Mouse (Mus musculus): ENCODE results near the gene Cap2. TPM values are rescaled to one million over a fixed set of nuclear protein-coding genes. Genes with fewer than 3 reads are reported as not detected.

Gene Cap2
- polyA plus RNA-seq, 1 experiment from 2014 or later, result 0.47 TPM

GRCm38 (mm10) chr13:46611033-46611432, 109.4 kb downstream of the Cap2 start:
- no peak overlapping the region for H3K4me3 ChIP-seq (ENCODE audit: low read depth, low read length)
- no peak for ATAC-seq
- 73% methylated on average over 3 of the region's 3 CpGs for WGBS (ENCODE audit: insufficient replicate concordance)
- no peak overlapping the region for H3K4me2 ChIP-seq (ENCODE audit: low read depth, low read length)
- no peak for DNase-seq
- H3K9ac ChIP-seq (replicated peaks), result no peak overlapping the region
- no peaks in the 10 kb centered on the region for H3K27me3 ChIP-seq (ENCODE audit: insufficient read depth, low read length)
- H3K9me3 ChIP-seq (ENCODE audit: low read length), result no peaks in the 10 kb centered on the region
- no peak for TF ChIP-seq CTCF (IDR thresholded peaks at IDR 0.05; ENCODE audit: low read depth)
- no peak for TF ChIP-seq EP300 (IDR thresholded peaks at IDR 0.05; ENCODE audit: low read depth)
- H3K4me1 ChIP-seq (ENCODE audit: insufficient read depth), result no peaks in the 10 kb centered on the region
- no peak overlapping the region for H3K27ac ChIP-seq (ENCODE audit: low read depth)
- no peaks in the 10 kb centered on the region for H3K36me3 ChIP-seq (replicated peaks; ENCODE audit: insufficient read depth, low read length)

- no peak for TF ChIP-seq CTCF (IDR thresholded peaks at IDR 0.05; ENCODE audit: low read depth)
- no peak for TF ChIP-seq EP300 (IDR thresholded peaks at IDR 0.05; ENCODE audit: low read depth)
- no peak for ATAC-seq
These were observed 112.1 kb downstream of the Cap2 start for GRCm38 (mm10) chr13:46613694-46614272.

GRCm38 (mm10) chr13:46616673-46617362, 115.2 kb downstream of the Cap2 start:
- Histone ChIP-seq H3K4me3 (ENCODE audit: low read depth, low read length) (no peak overlapping the region), H3K4me2 (ENCODE audit: low read depth, low read length) (peak overlapping the region; percentile 24), H3K36me3 (replicated peaks; ENCODE audit: insufficient read depth, low read length) (no peaks in the 10 kb centered on the region), H3K9me3 (ENCODE audit: low read length) (no peaks in the 10 kb centered on the region), H3K27ac (ENCODE audit: low read depth) (peak overlapping the region; percentile 84), H3K4me1 (ENCODE audit: insufficient read depth) (peaks cover 4% of the 10 kb centered on the region), H3K9ac (replicated peaks) (no peak overlapping the region), H3K27me3 (ENCODE audit: insufficient read depth, low read length) (no peaks in the 10 kb centered on the region)
- TF ChIP-seq CTCF (IDR thresholded peaks at IDR 0.05; ENCODE audit: low read depth), result no peak
- no peak for TF ChIP-seq EP300 (IDR thresholded peaks at IDR 0.05; ENCODE audit: low read depth)
- DNase-seq (peak; percentile 66), ATAC-seq (peak; percentile 83)
- WGBS (ENCODE audit: insufficient replicate concordance), result 68% methylated on average over 19 of the region's 19 CpGs

More at GRCm38 (mm10) chr13:46613694-46614272, 112.1 kb downstream of the Cap2 start:
- Histone ChIP-seq H3K4me2 (ENCODE audit: low read depth, low read length) (no peak overlapping the region), H3K27ac (ENCODE audit: low read depth) (no peak overlapping the region), H3K9me3 (ENCODE audit: low read length) (no peaks in the 10 kb centered on the region), H3K36me3 (replicated peaks; ENCODE audit: insufficient read depth, low read length) (no peaks in the 10 kb centered on the region), H3K9ac (replicated peaks) (no peak overlapping the region), H3K4me1 (ENCODE audit: insufficient read depth) (no peaks in the 10 kb centered on the region), H3K4me3 (ENCODE audit: low read depth, low read length) (no peak overlapping the region), H3K27me3 (ENCODE audit: insufficient read depth, low read length) (no peaks in the 10 kb centered on the region)
- 44% methylated on average over 6 of the region's 6 CpGs for WGBS (ENCODE audit: insufficient replicate concordance)
- no peak for DNase-seq

GRCm38 (mm10) chr13:46619633-46620032, 118.0 kb downstream of the Cap2 start:
- peak overlapping the region; percentile 44 for H3K4me2 ChIP-seq (ENCODE audit: low read depth, low read length)
- H3K4me3 ChIP-seq (ENCODE audit: low read depth, low read length), result no peak overlapping the region
- H3K9me3 ChIP-seq (ENCODE audit: low read length), result no peaks in the 10 kb centered on the region
- TF ChIP-seq CTCF (IDR thresholded peaks at IDR 0.05; ENCODE audit: low read depth) (no peak), EP300 (IDR thresholded peaks at IDR 0.05; ENCODE audit: low read depth) (no peak)
- H3K27ac ChIP-seq (ENCODE audit: low read depth), result 0 out of 2 replicates have a peak overlapping the region, but pooled peaks have one; percentile 22
- H3K36me3 ChIP-seq (replicated peaks; ENCODE audit: insufficient read depth, low read length), result no peaks in the 10 kb centered on the region
- ATAC-seq, result peak; percentile 41
- no peak overlapping the region for H3K9ac ChIP-seq (replicated peaks)
- no peaks in the 10 kb centered on the region for H3K27me3 ChIP-seq (ENCODE audit: insufficient read depth, low read length)
- WGBS (ENCODE audit: insufficient replicate concordance), result 28% methylated on average over 11 of the region's 11 CpGs
- DNase-seq, result peak; percentile 56
- H3K4me1 ChIP-seq (ENCODE audit: insufficient read depth), result peaks cover 4% of the 10 kb centered on the region

GRCm38 (mm10) chr13:46620964-46621757, 119.5 kb downstream of the Cap2 start:
- no peak overlapping the region for H3K4me2 ChIP-seq (ENCODE audit: low read depth, low read length)
- TF ChIP-seq CTCF (IDR thresholded peaks at IDR 0.05; ENCODE audit: low read depth), result no peak
- no peak for DNase-seq
- no peak overlapping the region for H3K27ac ChIP-seq (ENCODE audit: low read depth)
- H3K4me3 ChIP-seq (ENCODE audit: low read depth, low read length), result no peak overlapping the region
- 74% methylated on average over 7 of the region's 7 CpGs for WGBS (ENCODE audit: insufficient replicate concordance)
- H3K9ac ChIP-seq (replicated peaks), result no peak overlapping the region
- ATAC-seq, result peak; percentile 49; the same call in 1 of the 2 replicates
- H3K36me3 ChIP-seq (replicated peaks; ENCODE audit: insufficient read depth, low read length), result no peaks in the 10 kb centered on the region
- no peaks in the 10 kb centered on the region for H3K27me3 ChIP-seq (ENCODE audit: insufficient read depth, low read length)
- H3K9me3 ChIP-seq (ENCODE audit: low read length), result no peaks in the 10 kb centered on the region
- H3K4me1 ChIP-seq (ENCODE audit: insufficient read depth), result peaks cover 4% of the 10 kb centered on the region

GRCm38 (mm10) chr13:46626608-46627007, 125.0 kb downstream of the Cap2 start:
- Histone ChIP-seq H3K27ac (ENCODE audit: low read depth) (no peak overlapping the region), H3K9me3 (ENCODE audit: low read length) (no peaks in the 10 kb centered on the region), H3K4me3 (ENCODE audit: low read depth, low read length) (no peak overlapping the region), H3K27me3 (ENCODE audit: insufficient read depth, low read length) (no peaks in the 10 kb centered on the region), H3K9ac (replicated peaks) (no peak overlapping the region), H3K4me2 (ENCODE audit: low read depth, low read length) (no peak overlapping the region), H3K36me3 (replicated peaks; ENCODE audit: insufficient read depth, low read length) (no peaks in the 10 kb centered on the region), H3K4me1 (ENCODE audit: insufficient read depth) (no peaks in the 10 kb centered on the region)
- 80% methylated on average over 9 of the region's 9 CpGs for WGBS (ENCODE audit: insufficient replicate concordance)
- TF ChIP-seq EP300 (IDR thresholded peaks at IDR 0.05; ENCODE audit: low read depth) (no peak), CTCF (IDR thresholded peaks at IDR 0.05; ENCODE audit: low read depth) (no peak)
- no peak for DNase-seq
- no peak for ATAC-seq
